Mouse (Mus musculus) brain, embryonic 14.5 days (tissue): Measurements from ENCODE around the gene Samd13. TPM values are rescaled to one million over a fixed set of nuclear protein-coding genes. Genes with fewer than 3 reads are reported as not detected.

Experiments used
- DNase-seq: peaks from one replicate; pipeline ENCODE4 v3.0.0-alpha.2; 2011; ENCODE audit warnings: low read depth
- CTCF ChIP-seq: fragments of 200-500 bp; IDR thresholded peaks from 2 replicates; pipeline ENCODE4 v1.5.1; 2012; ENCODE audit warnings: inconsistent platforms, mild to moderate bottlenecking, moderate library complexity, borderline replicate concordance; ENCODE audit not compliant: insufficient read depth, insufficient read length; ENCODE audit errors: extremely low read depth
- POLR2A ChIP-seq: fragments of 200-500 bp; IDR thresholded peaks from 2 replicates; pipeline ENCODE4 v1.6.1; 2012; ENCODE audit warnings: mild to moderate bottlenecking, inconsistent platforms, borderline replicate concordance; ENCODE audit not compliant: poor library complexity, insufficient read depth, insufficient read length, severe bottlenecking; ENCODE audit errors: extremely low read depth
- polyA plus RNA-seq: library from polyadenylated mRNA; depleted of rRNA; stranded (reverse); fragments of >200 nt; gene quantifications from 2 replicates; pipeline ENCODE4 v1.2.3, GENCODE M21; 2012

Samd13 gene
- polyA plus RNA-seq, 1 experiment = not detected

- TF ChIP-seq POLR2A = no peak
- no peak for TF ChIP-seq CTCF
- no peak for DNase-seq
These were observed 1.8 kb upstream of the Samd13 start for GRCm38 (mm10) chr3:146687121-146687725.

- no peak for DNase-seq
- TF ChIP-seq POLR2A = no peak
- no peak for TF ChIP-seq CTCF
These were observed 1.0 kb upstream of the Samd13 start for GRCm38 (mm10) chr3:146686428-146686827.

DNA sequence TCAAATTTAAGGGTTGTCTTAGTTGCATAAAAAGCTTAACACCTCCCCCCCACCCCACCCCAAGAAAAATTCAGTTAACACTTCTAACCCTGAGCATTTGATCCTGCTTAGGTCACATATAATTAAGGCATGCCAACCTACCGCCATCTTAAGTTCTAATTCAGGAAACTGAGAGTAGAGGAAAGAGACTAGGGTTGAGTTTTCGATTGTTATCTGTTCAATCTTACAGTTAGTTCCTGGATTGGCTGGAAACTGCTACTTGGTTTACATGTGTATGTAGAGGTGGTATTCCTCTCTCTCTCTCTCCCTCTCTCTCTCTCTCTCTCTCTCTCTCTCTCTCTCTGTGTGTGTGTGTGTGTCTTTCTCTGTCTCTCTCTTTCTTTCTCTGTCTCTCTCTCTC is 2.3 kb downstream of the Samd13 start:
- DNase-seq = no peak
- no peak for TF ChIP-seq POLR2A
- no peak for TF ChIP-seq CTCF

GRCm38 (mm10) chr3:146682140-146682651 is 3.2 kb downstream of the Samd13 start:
- TF ChIP-seq POLR2A = no peak
- no peak for TF ChIP-seq CTCF
- DNase-seq = peak; percentile 90

- TF ChIP-seq POLR2A (no peak), CTCF (no peak)
- peak; percentile 50 for DNase-seq
These were observed 3.7 kb downstream of the Samd13 start for GRCm38 (mm10) chr3:146681696-146682095.

DNA sequence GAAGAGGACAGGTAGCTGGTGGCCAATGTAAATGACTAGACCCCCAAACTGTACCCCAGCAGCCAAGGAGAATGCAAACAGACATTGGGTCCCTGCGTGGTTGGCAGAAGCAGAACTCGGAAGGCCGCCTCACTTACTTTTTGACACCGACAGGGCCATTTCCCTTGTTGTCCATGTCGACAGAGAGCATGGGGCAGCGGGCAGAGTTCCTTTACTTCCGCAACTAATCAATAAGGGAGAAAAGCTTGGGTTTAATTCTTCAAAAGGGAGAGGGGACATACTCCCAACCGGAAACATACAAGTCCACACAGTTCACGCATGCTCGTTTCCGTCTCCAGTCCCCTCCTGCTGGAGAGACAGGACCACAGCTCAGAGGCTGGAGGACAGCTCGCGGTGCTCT is 4.8 kb downstream of the Samd13 start:
- no peak for DNase-seq
- no peak for TF ChIP-seq POLR2A
- TF ChIP-seq CTCF = no peak

GRCm38 (mm10) chr3:146679646-146680045 is 5.7 kb downstream of the Samd13 start:
- DNase-seq = no peak
- no peak for TF ChIP-seq CTCF
- no peak for TF ChIP-seq POLR2A

- no peak for DNase-seq
- TF ChIP-seq POLR2A = no peak
- TF ChIP-seq CTCF = no peak
These were observed 9.2 kb downstream of the Samd13 start for GRCm38 (mm10) chr3:146676193-146676592.

DNA sequence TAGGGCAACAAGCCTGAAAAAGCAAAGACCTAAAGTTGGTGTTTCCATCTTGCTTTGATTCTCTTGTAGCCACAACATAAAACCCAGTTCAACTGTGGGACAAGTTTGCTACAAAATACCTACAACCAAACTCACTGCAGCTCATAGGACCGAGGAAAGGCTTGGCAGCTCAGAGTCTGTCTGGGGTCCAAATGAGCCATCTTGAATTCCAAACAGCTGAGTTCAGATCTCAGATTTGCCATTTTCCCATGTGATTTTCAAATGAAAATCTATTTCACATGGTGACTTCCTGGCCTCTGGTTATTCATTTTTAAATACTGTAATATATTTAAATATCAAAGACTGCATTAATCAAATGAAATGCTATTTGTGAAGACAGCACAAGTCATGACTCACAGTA is 10.3 kb downstream of the Samd13 start:
- no peak for DNase-seq
- TF ChIP-seq POLR2A = no peak
- TF ChIP-seq CTCF = no peak

GRCm38 (mm10) chr3:146671121-146671520 is 14.3 kb downstream of the Samd13 start:
- DNase-seq = no peak
- TF ChIP-seq POLR2A = no peak
- no peak for TF ChIP-seq CTCF

GRCm38 (mm10) chr3:146661907-146662306 is 23.5 kb downstream of the Samd13 start:
- no peak for TF ChIP-seq POLR2A
- no peak for TF ChIP-seq CTCF
- no peak for DNase-seq

DNA sequence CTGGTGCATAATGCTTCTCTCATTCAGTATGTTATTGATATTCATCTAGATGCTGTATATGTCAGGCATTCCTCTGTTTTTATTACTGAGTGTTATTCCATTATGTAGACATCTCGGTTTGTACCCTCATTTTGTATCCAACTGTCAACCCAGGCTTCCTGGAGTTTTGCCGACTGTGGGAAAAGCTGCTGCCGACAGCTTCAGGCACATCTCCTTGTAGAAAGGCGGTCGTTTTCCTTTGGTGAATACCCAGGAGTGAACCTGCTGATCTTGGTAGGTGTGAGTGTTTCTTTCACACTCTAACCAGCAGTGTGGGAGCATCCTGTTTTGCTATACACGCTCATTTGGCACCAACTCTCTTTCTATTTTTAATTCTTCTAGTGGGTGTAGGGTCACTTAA is 24.4 kb downstream of the Samd13 start:
- DNase-seq = peak; percentile 22
- no peak for TF ChIP-seq POLR2A
- TF ChIP-seq CTCF = no peak
